Mouse (Mus musculus) CD8-positive naive resting alpha-beta T cell, adult 2 months (primary cell): ENCODE measurements around the gene Kazald1.
A peak's percentile ranks its signal among the peaks of the same experiment; 100 is the strongest.

Experiments used
- DNase-seq, 2 experiments: peaks; one replicate each; pipeline ENCODE4 v3.0.0; 2022; ENCODE audit warnings: low read depth in 2 of 2, low spot score in 2 of 2

The Kazald1 gene

GRCm38 (mm10) chr19:45076586-45077510, 1.8 kb downstream of the Kazald1 start:
- DNase-seq, result no peak

GRCm38 (mm10) chr19:45077742-45078645, 3.0 kb downstream of the Kazald1 start:
- no peak for DNase-seq

- no peak for DNase-seq
Observed at GRCm38 (mm10) chr19:45078971-45079764, 4.1 kb downstream of the Kazald1 start.

GRCm38 (mm10) chr19:45079769-45080515, 4.9 kb downstream of the Kazald1 start:
- DNase-seq, result peak; percentile 47 to 57

- no peak for DNase-seq
Observed at GRCm38 (mm10) chr19:45080711-45081110, 5.7 kb downstream of the Kazald1 start.

- DNase-seq, result peak; percentile 75 to 79
Observed at GRCm38 (mm10) chr19:45081279-45081678, 6.2 kb downstream of the Kazald1 start.

- peak in 1 of 2 experiments; percentile 64 for DNase-seq
Observed at GRCm38 (mm10) chr19:45081841-45082550, 7.0 kb downstream of the Kazald1 start.

GRCm38 (mm10) chr19:45097868-45098267, 22.8 kb downstream of the Kazald1 start:
- no peak for DNase-seq

GRCm38 (mm10) chr19:45100486-45101270, 25.6 kb downstream of the Kazald1 start:
- no peak for DNase-seq

GRCm38 (mm10) chr19:45105591-45105990, 30.6 kb downstream of the Kazald1 start:
- DNase-seq, result no peak

GRCm38 (mm10) chr19:45106689-45107088, 31.6 kb downstream of the Kazald1 start:
- DNase-seq, result no peak

- DNase-seq, result no peak
Observed at GRCm38 (mm10) chr19:45110681-45111080, 35.6 kb downstream of the Kazald1 start.

GRCm38 (mm10) chr19:45112444-45112843, 37.4 kb downstream of the Kazald1 start:
- DNase-seq, result no peak

GRCm38 (mm10) chr19:45113791-45114460, 38.9 kb downstream of the Kazald1 start:
- no peak for DNase-seq

GRCm38 (mm10) chr19:45114772-45115171, 39.7 kb downstream of the Kazald1 start:
- DNase-seq, result no peak

GRCm38 (mm10) chr19:45116798-45117197, 41.8 kb downstream of the Kazald1 start:
- DNase-seq, result no peak
